Mouse (Mus musculus) brain, embryonic 14.5 days (tissue): Measurements from ENCODE around the gene Abcd1.

Experiments used
- CTCF ChIP-seq: fragments of 200-500 bp; IDR thresholded peaks from 2 replicates; pipeline ENCODE4 v1.5.1; 2012; ENCODE audit warnings: inconsistent platforms, mild to moderate bottlenecking, moderate library complexity, borderline replicate concordance; ENCODE audit not compliant: insufficient read depth, insufficient read length; ENCODE audit errors: extremely low read depth
- POLR2A ChIP-seq: fragments of 200-500 bp; IDR thresholded peaks from 2 replicates; pipeline ENCODE4 v1.6.1; 2012; ENCODE audit warnings: mild to moderate bottlenecking, inconsistent platforms, borderline replicate concordance; ENCODE audit not compliant: poor library complexity, insufficient read depth, insufficient read length, severe bottlenecking; ENCODE audit errors: extremely low read depth

DNA sequence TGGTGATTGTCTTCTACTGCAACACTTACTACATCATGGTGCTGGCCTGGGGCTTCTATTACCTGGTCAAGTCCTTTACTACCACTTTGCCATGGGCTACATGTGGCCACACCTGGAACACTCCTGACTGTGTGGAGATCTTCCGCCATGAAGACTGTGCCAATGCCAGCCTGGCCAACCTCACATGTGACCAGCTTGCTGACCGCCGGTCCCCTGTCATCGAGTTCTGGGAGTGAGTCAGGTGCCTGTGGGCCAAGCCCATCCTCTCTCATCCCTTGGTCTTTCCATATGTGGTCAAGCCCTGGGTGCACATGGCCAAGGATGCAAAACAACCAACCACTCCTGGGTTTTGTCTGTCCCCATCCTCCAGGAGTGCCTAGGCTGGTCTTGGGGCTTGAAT lies 39.7 kb upstream of the Abcd1 start:
- TF ChIP-seq CTCF (no peak), POLR2A (no peak)
